ENCODE assay signal across 8 mouse cellular contexts in genomic region chr2:31887030-31887429, GRCm38 (mm10). TPM values are rescaled to one million over a fixed set of nuclear protein-coding genes. Genes with fewer than 3 reads are reported as not detected.
DNase-seq lines count a peak whose midpoint lies in the region; ATAC-seq lines count a peak whose summit lies in the region.

Gene Lamc3, plus strand, starts transcription at chr2:31887291.

- no peak within 1 kb of the TSS for H3K9ac ChIP-seq in heart, embryonic 15.5 days

- DNase-seq in heart, embryonic 10.5 days (ENCODE audit: low spot score), result no peak
- DNase-seq in heart, adult 11 months, result no peak
- peak; percentile 59 for DNase-seq in embryo, embryonic 9.5 days (ENCODE audit: extremely low spot score)
- DNase-seq in kidney, postnatal 10 days, result peak; percentile 86
- peak; percentile 69 for DNase-seq in lung, postnatal 36 days
- peak; percentile 57 for DNase-seq in splenic B cell, adult 2 months (ENCODE audit: low read depth, low spot score)
- DNase-seq in layer of hippocampus, postnatal 36 days, result no peak

- no peak for ATAC-seq in heart, embryonic 15.5 days (replicated peaks; ENCODE audit: insufficient number of reproducible peaks, insufficient read depth, low FRiP score, low read depth)

- no peaks in the 10 kb centered on the region for H3K36me3 ChIP-seq in heart, embryonic 10.5 days
- H3K36me3 ChIP-seq in heart, embryonic 15.5 days, result no peaks in the 10 kb centered on the region
- no peaks in the 10 kb centered on the region for H3K36me3 ChIP-seq in splenic B cell, adult 2 months (ENCODE audit: control insufficient read depth, insufficient read depth, low read length, poor library complexity, severe bottlenecking)

- no peak within 1 kb of the TSS for H3K27ac ChIP-seq in heart, embryonic 10.5 days
- no peak within 1 kb of the TSS for H3K27ac ChIP-seq in heart, embryonic 15.5 days

- peaks cover 12% of the 10 kb centered on the region for H3K4me1 ChIP-seq in heart, embryonic 10.5 days
- H3K4me1 ChIP-seq in heart, embryonic 15.5 days (replicated peaks), result peaks cover 4% of the 10 kb centered on the region

- WGBS in heart, embryonic 10.5 days, result 5% methylated on average over 26 of the region's 26 CpGs
- 4% methylated on average over 26 of the region's 26 CpGs for WGBS in heart, embryonic 15.5 days

- peak within 1 kb of the TSS; percentile 56 for H3K4me2 ChIP-seq in heart, embryonic 15.5 days

- no peaks in the 10 kb centered on the region for H3K9me3 ChIP-seq in heart, embryonic 10.5 days
- H3K9me3 ChIP-seq in heart, embryonic 15.5 days (replicated peaks), result no peaks in the 10 kb centered on the region

- peak within 1 kb of the TSS; percentile 49 for H3K4me3 ChIP-seq in heart, embryonic 10.5 days
- H3K4me3 ChIP-seq in heart, embryonic 15.5 days, result peak within 1 kb of the TSS; percentile 29

- H3K27me3 ChIP-seq in heart, embryonic 10.5 days (ENCODE audit: insufficient read depth, poor library complexity, severe bottlenecking), result peaks cover 98% of the 10 kb centered on the region
- peaks cover 84% of the 10 kb centered on the region for H3K27me3 ChIP-seq in heart, embryonic 15.5 days
- no peaks in the 10 kb centered on the region for H3K27me3 ChIP-seq in splenic B cell, adult 2 months (ENCODE audit: control insufficient read depth, insufficient read depth, low read length, poor library complexity, severe bottlenecking)

RNA-seq across cellular contexts. Expression of gene Lamc3, which starts in this region (rescaled TPM):
- polyA plus RNA-seq in heart, embryonic 10.5 days (2016; fragmentation: Nextera tagmentation; extraction: Ambion mirVana), result 1.7 and 2.2 TPM in 2 replicates
- 0.43 and 0.68 TPM in 2 replicates for polyA plus RNA-seq in heart, embryonic 15.5 days (2015; fragmentation: Nextera tagmentation; extraction: Ambion mirVana)
- 1 to 10 TPM; 5.7 to 7.2 TPM for total RNA-seq in layer of hippocampus, postnatal 36 days (2021)

Comparison
In these comparisons a context has a peak if more than half of its experiments do, and no peak if none do; other contexts are left out.
1. DNase-seq: peak in embryo, embryonic 9.5 days (single experiment), kidney, postnatal 10 days (single experiment), lung, postnatal 36 days (single experiment) and splenic B cell, adult 2 months (single experiment); none in heart, embryonic 10.5 days (single experiment), heart, adult 11 months (single experiment) and layer of hippocampus, postnatal 36 days (0 of 2).